Mouse (Mus musculus): Measurements from ENCODE around the gene Fance.

The Fance gene

DNA sequence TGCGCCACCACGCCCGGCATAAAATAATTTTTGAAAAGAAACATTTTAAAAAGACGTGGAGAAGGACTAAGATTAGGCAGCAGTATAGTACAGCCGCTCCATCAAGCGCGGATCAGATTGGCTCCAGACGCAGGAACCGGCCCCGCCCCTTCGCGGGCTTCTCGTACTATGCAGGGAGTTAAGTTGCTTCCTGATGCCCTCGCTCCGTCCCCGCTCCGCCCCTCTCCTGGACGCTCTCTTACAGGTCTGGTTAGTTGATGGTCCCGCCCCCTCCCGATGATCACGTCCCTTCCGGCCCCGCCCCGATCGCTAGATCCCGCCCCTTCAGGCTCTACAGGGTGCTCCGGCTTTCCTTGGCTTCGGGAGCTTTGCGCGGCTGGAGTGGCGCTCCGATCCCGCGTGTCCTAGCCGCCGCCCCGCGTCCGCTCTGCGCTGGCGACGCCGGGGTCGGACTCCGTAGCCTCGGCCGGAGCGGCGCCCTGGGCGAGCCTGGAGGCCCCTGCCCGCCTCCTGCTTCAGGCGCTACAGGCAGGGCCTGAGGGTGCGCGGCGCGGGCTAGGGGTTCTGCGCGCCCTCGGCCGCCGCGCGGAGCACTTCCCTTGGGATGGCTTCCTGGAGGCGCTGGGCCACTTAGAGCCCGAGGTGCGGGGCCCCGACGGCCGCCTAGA, at the start of gene Fance:
Gene Fance, plus strand, starts transcription at position 308 of the 668 bp plus-strand sequence.
- peak; percentile 92 to 94 for DNase-seq (ENCODE audit: low spot score in 2 of 2)

DNA sequence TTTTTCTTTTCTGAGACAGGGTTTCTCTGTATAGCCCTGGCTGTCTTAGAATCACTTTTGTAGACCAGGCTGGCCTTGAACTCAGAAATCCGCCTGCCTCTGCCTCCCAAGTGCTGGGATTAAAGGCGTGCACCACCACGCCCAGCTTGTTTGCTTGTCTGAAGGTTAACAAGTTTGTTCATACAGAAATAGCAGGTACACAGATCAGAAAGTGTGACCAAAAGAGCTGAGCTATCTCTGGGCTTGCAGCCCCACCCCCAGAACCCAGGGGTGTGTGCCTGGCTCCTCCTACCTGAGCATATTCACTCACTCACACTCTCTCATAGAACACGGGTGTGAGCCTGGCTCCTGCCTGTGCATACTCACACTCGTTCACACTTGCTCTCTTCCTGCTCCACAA, 46.1 kb upstream of the Fance start:
- DNase-seq (ENCODE audit: low spot score in 2 of 2), result no peak

DNA sequence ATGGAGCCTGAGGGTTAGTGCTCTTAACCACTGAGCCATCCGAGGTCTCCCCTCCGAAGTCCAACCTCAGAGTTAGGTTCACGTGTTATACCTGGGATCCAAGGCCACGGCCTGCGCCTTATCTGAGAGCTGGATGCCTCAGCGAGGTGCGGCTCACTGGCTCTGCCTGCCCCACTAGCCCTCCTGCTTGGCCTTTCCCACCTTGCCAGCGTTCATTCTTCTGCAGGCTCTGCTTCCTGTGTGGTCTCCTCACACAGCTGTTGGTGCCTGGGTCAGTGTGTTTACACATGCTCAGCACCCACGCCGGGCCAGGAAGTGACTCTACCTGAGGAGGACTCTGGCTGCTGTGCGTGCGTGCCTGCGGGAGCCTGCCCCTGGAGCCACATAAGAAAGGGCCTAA, 43.2 kb upstream of the Fance start:
- no peak for DNase-seq (ENCODE audit: low spot score in 2 of 2)

DNA sequence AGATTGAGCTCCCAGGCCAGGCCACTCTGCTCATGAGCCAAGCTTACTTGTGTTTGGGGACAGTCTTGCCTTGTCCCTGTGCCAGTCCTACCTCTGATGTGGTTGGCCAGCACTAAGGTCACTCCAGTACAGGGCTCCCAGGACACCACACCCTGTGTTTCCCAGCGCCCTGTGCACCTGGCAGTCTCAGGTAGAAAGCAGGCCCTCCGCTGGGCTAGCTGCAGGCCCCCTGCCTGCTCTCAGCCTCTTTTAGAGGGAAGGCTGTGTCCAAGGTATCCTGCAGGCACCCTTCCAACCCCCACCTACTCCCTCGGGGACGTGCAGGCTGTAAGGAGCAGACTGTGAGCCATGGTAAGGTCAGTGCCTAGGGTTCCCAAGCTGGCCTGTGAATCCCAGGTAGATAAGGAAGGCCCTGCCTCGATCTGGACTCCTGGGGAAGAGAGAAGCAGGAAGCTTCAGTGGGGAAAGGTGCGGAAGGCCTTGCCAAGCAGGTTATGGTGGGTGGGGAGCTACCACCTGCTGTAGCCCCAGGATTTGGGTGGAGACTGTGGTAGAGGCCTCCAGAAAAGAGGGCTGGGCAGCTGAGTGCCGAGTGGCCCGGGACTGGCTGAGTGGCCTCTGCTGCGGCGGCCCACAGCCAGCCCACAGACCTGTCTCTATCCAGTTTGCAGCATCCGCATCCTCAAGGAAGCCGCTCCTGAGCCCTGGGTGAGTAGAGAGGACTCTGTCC, 41.6 kb upstream of the Fance start:
- DNase-seq (ENCODE audit: low spot score in 2 of 2), result no peak

DNA sequence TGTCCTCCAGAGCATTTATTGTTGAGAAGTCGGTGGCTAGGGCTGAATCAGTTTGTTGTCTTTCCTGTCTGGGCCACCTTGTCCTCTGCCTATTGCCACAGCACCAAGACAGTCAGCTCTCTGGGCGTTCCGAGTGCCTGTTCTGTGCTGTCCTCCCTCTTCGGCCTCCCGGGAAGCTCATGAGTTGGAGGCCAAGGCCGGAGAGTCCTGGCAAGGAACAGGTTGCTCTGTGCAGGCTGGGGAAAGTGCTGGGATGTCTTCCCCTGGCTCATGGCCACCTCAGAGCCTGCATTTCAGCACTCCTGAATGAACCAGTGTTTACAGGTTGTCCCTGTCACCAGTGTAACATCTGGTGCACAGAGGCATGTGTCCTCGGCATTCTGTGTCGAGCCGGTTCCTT, 41.0 kb upstream of the Fance start:
- DNase-seq (ENCODE audit: low spot score in 2 of 2), result no peak

DNA sequence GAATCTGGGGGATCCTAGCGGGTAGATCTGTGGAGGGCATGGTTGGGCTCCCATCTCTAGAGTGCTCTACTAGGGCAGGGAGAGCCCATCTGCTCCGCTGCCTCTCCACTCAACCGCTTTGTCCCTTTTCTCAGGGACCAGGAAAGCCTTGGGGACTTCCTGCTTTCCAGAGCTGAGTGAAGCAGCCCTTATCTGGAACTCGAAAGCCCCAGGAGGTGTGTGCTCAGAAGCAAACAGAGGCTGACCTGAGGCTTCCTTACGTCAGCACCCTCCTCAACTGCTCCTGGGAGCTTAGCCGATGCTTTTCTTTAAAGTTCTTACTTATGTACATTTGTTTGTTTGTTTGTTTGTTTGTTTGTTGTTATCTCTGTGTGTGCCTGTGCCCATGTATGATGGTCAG, 40.5 kb upstream of the Fance start:
- no peak for DNase-seq (ENCODE audit: low spot score in 2 of 2)

DNA sequence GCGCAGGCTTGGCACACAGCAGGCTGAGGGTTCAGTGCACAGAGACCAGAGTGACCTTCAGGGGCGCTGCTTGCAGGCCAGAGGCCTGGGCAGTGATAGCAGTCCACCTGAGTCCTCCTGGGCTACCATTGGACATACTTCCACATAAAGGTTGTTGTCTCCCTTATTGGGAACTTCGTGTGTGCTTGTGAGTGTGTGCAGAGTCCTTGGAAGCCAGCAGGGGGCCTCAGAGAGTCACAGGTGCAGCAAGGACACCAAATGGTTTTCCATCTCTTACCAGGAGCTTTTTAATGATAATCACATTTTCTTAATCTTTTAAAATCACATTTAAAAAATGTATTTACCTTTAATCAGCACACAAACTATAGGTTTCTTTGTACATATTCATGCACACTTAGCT, 38.6 kb upstream of the Fance start:
- DNase-seq (ENCODE audit: low spot score in 2 of 2), result no peak

DNA sequence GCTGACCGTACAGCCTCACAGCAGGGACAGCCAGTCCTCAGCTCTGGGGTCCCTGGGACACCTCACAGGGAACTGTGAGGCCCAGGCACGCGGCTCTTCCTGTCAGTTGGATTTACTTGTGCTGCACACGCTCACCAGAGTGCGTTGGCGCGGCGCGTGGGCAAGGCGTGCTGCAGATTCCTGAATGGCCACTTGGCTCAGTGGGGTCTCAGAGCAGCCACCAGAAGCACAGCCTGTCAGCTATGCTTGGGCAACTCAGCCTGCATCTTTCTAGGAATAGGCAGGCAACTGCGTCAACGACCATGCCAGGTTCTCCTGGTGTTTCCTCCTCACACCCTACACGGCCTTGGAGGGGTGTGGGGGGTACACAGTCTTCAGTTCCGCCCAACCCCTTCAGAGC, 36.1 kb upstream of the Fance start:
- DNase-seq (ENCODE audit: low spot score in 2 of 2), result no peak

DNA sequence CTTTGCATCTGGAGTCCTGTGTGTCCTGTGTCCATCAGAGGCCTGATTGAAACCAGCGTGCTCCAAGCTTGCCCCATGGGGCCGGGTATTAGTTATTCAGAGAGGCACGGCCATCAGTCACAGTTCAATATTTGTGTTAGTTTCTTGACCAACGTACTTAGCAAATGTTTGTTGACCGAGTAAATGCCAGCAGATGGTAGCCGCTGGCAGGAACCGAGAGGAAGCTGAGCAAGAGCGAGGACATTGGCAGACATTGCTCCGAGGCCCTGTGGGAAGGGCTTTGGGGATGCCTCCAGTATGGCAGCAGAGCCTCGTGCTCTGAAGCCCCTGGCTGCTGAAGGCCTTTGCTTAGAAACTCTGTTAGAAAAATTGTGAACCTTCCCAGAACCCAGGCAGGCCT, 35.6 kb upstream of the Fance start:
- DNase-seq (ENCODE audit: low spot score in 2 of 2), result no peak

DNA sequence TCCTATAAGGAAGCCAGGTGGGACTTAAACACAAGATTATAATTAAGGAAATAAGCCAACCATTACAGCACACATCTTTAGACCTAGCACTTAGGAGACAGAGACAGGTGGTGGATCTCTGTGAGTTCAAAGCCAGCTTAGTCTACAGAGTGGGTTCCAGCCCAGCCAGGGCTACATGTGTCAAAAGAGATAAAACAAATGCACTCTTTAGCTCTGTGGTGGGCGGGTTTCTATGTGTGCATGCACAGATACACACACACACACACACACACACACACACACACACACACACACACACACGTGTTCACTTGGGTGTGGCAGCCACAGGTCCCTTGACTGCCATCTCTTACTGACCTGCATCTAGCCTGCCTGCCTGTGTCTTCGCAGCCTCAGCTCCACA, 35.2 kb upstream of the Fance start:
- no peak for DNase-seq (ENCODE audit: low spot score in 2 of 2)

DNA sequence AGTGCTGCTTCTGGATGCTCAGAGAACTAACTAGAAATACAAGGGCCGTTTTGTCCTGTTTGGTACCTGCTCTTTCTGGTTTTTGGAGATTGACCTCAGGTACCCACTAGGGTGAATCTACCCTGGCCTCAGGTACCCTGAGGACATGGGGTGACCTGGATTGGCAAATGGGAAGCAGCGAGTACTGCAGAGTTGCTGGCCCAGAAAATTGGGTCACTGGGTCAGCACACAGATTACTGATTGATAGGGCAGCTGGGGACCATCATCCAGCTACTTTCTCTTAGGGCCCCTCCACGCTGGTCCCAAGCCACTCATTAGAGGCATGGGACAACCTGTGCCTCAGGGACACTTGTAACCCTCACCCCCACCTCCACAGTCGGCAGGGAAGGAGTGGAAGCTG, 34.1 kb upstream of the Fance start:
- no peak for DNase-seq (ENCODE audit: low spot score in 2 of 2)

DNA sequence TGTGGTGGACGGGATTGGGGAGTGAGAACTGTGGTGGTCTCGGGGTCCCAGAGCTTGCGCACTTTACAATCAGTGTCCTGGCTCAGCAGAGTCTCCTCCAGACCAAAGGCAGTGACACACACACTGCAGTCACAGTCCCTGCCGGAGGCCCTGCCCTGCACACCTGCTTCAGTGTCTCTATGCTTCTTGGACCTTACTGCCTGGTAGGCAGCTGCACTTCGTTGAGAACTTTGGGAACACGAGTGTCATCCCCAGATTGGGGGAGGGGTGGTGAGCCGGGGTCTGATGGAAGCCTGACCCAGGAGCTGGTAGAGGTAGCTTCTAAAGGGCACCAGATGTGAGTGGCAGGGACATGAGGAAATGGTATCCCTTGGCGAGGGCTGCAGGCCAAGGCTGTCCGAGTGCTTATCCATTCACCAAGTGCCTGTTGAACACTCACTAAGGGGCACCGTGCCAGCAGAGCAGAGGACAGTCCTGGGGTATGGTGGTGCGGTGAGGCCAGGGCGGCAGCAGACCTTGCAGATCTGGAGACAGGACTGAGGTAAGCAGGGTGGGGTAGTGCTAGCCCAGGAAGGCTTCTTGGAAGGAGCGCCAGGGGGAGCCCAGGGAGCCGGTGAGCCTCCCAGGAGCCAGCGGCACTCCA, 33.4 kb upstream of the Fance start:
- no peak for DNase-seq (ENCODE audit: low spot score in 2 of 2)

DNA sequence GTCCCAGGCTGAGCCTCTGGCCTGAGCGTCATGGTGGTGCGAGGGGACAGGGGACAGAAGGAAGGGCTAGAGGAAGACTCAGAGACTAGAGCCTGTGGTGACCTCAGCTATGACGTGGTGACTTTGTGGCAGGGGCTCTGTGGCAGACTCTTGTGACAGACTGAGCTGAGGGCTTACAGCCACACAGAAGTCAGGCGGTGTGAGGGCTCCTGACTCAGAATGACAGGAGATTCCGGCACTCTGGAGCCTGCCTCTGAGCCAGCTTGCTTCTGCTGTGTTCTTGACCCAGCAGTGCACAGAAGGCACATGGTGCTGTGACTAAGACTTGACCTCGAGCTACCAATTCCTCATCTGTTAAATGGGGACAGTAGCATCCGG, 32.9 kb upstream of the Fance start:
- no peak for DNase-seq (ENCODE audit: low spot score in 2 of 2)

DNA sequence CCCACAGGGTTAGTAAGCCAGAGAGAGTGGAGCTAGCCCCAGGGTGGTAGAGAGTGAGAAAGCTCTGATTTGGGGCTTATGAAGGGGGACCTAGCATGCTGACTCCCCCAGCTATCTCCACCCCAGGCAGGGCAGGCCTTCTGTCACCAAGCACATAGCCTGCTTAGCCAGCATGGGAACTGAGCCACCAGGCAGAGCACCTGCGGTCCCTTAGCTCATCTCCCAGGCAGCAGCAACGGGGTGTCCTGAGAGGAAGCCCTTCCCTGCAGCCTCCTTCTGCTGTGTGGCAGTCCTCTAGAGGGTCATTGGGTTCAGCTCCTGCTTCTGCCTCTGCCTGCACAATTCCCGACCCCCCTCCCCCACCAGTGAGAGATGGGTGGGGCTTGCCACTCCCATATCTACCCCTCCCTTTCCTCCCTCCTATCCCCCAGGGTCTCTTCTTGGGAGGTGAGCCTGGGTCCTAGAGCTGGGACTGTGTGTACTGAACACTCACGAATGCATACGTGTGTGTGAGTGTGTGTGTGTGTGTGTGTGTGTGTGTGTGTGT, 32.4 kb upstream of the Fance start:
- DNase-seq (ENCODE audit: low spot score in 2 of 2), result no peak

DNA sequence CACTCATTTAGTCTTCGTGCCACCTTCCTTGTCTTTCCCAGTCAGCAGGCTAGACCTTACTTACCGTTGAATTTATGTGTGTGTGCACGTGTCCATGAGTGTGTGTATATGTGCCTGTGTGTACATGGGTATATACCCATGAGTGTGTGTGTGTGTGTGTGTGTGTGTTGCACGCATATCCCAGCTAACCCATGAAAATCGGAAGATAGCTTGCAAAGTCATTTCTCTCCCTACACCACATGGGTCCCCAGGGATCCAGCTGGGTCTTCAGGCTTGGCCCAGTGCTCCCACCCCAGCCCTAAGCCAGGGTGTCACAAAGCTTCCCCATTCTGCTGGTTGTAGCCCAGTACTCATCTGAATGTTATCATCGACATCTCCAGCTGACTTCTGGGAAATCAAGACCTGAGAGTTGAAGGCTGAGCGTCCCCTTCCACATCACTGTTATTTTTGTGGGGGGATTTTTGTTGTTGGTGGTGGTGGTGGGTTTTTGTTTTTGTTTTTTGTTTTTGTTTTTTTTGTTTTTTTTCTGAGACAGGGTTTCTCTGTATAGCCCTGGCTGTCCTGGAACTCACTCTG, 31.4 kb upstream of the Fance start:
- no peak for DNase-seq (ENCODE audit: low spot score in 2 of 2)

DNA sequence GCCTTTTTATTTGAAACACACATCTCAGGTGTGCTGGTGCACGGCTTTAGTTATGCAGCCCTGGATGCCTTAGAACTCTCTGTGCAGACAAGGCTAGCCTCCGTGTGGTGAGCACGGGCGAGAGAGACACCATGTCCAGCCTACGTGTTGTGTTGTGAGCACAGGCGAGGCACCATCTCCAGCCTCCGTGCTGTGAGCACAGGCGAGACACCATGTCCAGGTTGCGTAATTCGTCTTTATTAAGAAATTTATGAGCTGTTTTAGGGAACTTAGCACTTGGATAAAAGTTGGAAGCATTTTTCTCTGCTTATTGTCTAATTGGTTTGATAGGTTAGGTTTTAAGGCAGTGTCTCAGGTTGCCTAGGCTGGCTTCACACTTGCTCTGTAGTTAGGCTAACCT, 30.1 kb upstream of the Fance start:
- no peak for DNase-seq (ENCODE audit: low spot score in 2 of 2)

DNA sequence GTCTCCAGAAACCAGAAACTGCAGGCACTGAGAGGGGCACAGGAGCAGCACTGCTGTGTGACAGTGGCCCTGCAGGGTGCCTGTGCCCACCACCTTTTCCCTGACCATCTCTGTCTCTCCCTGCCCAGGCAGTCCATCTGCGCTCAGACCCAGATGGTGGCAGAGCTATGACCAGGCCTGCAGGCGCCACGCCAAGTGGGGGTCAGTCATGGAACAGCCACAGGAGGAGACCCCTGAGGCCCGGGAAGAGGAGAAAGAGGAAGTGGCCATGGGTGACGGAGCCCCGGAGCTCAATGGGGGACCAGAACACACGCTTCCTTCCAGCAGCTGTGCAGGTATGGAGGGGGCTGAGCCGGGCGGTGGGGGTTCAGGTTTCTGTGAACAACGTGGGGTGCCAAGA, 27.2 kb upstream of the Fance start:
- no peak for DNase-seq (ENCODE audit: low spot score in 2 of 2)

DNA sequence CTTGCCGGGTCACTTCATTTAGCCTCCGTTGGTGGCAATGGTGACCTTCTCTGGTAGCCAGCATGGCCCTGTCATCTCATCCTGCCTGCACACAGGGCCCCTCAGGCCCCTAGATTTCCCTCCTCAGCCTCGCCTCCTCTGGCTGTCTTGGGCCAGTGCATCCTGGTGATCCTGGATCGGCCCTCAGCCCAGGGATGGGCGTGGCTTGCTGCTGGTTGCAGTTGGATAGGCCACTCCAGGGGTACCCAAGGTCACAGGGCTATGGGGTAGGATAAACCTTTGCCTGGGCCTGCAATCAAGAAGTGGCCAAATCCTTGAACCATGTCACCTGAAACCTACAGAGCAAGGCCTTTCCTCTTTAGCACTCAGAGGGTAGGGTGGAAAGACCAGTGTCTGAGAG, 26.4 kb upstream of the Fance start:
- no peak for DNase-seq (ENCODE audit: low spot score in 2 of 2)

DNA sequence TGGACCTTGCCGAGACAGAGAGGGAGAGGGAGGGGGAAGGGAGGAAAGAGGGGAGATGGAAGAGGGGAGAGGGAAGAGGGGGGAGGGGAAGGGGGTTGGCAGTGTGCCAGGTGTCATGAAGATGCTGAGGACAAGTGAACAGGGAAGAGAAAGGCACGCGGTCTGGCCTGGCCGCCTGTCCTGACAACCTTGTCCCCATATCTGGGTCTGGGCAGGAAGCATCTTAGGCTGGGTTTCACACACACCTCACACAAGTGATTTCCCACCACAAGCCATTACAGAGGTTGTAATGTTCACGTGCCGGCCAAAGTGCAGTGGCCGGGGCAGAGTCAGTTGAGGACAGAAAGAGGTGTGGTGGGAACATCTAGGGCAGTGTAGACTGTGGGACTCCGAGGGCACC, 25.7 kb upstream of the Fance start:
- DNase-seq (ENCODE audit: low spot score in 2 of 2), result no peak

DNA sequence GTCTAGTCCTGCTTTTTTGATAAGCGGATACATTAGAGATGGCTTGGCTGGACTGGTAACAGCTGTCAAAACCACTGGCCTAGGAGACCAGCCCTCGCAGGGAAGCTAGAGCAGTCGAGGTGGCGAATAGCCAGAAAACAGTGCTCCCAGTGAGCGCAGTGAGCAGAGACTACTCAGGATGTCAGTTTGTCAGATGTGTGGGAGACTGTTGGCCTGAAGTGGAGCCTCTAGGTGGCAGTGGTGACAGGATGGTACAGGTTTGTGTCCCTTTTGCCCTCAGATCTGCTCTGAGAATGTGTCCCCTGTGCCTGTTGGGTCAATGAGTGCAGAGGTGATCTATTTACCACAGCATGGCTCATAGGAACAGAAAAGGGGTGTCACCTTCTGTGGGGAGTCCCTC, 25.3 kb upstream of the Fance start:
- DNase-seq (ENCODE audit: low spot score in 2 of 2), result no peak

DNA sequence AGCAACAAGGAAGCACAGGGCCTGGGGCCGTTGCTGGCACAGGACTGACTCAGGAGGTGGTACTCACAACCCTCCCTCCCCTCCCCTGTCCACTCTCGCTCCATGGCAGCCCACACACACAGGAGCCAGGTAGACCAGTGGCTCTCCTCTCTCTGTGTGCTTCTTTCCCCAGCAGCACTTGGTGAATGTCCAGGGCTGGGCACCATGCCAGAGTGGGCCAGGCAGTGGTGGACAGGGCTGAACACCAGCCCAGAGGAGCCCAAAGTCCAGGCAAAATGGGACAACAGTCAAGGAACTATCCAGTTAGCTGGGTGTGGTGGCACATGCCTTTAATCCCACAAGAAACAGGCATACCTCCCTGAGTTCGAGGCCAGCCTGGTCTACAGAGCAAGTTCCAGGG, 23.1 kb upstream of the Fance start:
- peak in 1 of 2 experiments; percentile 44 for DNase-seq (ENCODE audit: low spot score in 2 of 2)

DNA sequence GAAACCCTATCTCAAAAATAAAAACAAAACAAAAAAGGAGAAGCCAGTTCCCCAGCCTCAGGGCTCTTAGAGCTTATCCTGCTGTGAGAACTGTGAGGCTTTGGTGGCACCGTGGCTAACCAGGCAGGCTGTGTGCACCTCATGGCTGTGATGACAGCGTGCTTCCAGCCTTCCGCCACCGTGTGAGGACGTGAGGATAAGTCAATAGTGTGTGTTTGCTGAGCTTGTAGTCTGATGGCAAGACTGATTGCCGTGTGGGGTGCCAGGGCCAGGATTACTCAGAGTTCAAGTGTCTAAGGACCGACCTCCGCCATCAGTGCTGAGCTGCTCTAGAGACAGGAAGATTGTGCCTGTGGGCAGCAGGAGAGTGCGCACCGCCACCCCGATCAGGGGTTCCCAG, 22.6 kb upstream of the Fance start:
- no peak for DNase-seq (ENCODE audit: low spot score in 2 of 2)

DNA sequence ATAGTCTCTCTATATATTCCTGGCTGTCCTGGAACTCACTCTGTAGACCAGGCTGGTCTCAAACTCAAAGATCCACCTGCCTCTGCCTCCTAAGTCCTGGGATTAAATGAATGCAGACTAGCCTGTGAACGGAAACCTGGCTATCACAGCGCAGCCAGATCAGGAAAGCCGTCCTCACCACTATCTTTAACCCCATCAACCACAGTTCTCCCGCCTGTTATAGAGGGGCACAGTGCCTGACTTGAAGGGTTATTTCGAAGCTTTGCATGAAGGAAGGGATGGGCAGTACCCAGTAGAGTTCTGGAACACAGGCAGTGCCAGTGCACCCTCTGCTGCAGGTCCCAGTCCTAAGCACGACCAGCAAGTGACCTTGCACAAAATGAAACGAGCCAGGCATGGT, 22.0 kb upstream of the Fance start:
- no peak for DNase-seq (ENCODE audit: low spot score in 2 of 2)

Data from frontal cortex, postnatal 10 days (tissue).